Comparison of ENCODE assay signal across 22 mouse cellular contexts in genomic region chr1:170683863-170684262, GRCm38 (mm10). TPM values are rescaled to one million over a fixed set of nuclear protein-coding genes. Genes with fewer than 3 reads are reported as not detected.
A peak's percentile ranks its signal among the peaks of the same experiment; 100 is the strongest.
DNase-seq lines count a peak whose midpoint lies in the region; ATAC-seq lines count a peak whose summit lies in the region.
"Had no signal": no experiment of that assay in that cellular context is flagged by ENCODE, and none has a peak within 500 bp of the region (broad histone marks: within the 10 kb centered on the region; RNA-seq: fewer than 3 reads in every experiment).

No protein-coding gene starts in this region.

- no peaks in the 10 kb centered on the region for H3K27me3 ChIP-seq in splenic B cell, adult 2 months (ENCODE audit: control insufficient read depth, insufficient read depth, low read length, poor library complexity, severe bottlenecking)
- H3K27me3 ChIP-seq: CH12.LX; embryonic facial prominence, embryonic 12.5 days; embryonic facial prominence, embryonic 15.5 days had no signal

- peak; percentile 93 for ATAC-seq in common myeloid progenitor, adult 5-6 weeks (replicated peaks; ENCODE audit: low read depth, poor library complexity, severe bottlenecking)
- ATAC-seq in megakaryocyte, adult 5-6 weeks (ENCODE audit: poor library complexity, severe bottlenecking) = peak; percentile 92
- ATAC-seq: forebrain, embryonic 14.5 days; hindbrain, postnatal 0 days; inflammation-experienced regulatory T-cells, adult 6 months had no signal

- H3K36me3 ChIP-seq in splenic B cell, adult 2 months (ENCODE audit: control insufficient read depth, insufficient read depth, low read length, poor library complexity, severe bottlenecking) = no peaks in the 10 kb centered on the region
- H3K36me3 ChIP-seq: G1E had no signal

- DNase-seq in 416B (ENCODE audit: low read depth) = peak; percentile 50
- peak; percentile 3 for DNase-seq in splenic B cell, adult 2 months (ENCODE audit: low read depth, low spot score)
- DNase-seq in left cerebral cortex, adult 9 months (ENCODE audit: low spot score in 2 of 2) = no peak
- no peak for DNase-seq in right cerebral cortex, postnatal 4 days
- no peak for DNase-seq in right cerebral cortex, postnatal 10 days (ENCODE audit: low spot score in 2 of 2)
- DNase-seq: adrenal gland, adult 2 months; adrenal gland, postnatal 14 days; B cell, adult 2 months; cerebellum, adult 11-12 months; cerebellum, adult 8-10 months; cerebellum, postnatal 10 days; gastrocnemius, postnatal 25 days; heart, postnatal 36 days had no signal

RNA-seq across cellular contexts. Expression of gene Olfml2b, which starts 39.5 kb away (rescaled TPM):
- 0.27 and 0.68 TPM in 2 replicates for total RNA-seq in common myeloid progenitor, adult 5-6 weeks (2017)
- 9.0 and 9.2 TPM in 2 replicates for total RNA-seq in megakaryocyte, adult 5-6 weeks (2015)
- 10.8 and 16.5 TPM in 2 replicates for total RNA-seq in megakaryocyte, adult 5-6 weeks (2017)

Comparison
In these comparisons a context has a peak if more than half of its experiments do, and no peak if none do; other contexts are left out.
1. DNase-seq: peak in 416B (single experiment) and splenic B cell, adult 2 months (single experiment); none in left cerebral cortex, adult 9 months (0 of 2), right cerebral cortex, postnatal 4 days (single experiment) and right cerebral cortex, postnatal 10 days (0 of 2).